Mouse (Mus musculus): ENCODE data around the gene Olfr671.

DNA sequence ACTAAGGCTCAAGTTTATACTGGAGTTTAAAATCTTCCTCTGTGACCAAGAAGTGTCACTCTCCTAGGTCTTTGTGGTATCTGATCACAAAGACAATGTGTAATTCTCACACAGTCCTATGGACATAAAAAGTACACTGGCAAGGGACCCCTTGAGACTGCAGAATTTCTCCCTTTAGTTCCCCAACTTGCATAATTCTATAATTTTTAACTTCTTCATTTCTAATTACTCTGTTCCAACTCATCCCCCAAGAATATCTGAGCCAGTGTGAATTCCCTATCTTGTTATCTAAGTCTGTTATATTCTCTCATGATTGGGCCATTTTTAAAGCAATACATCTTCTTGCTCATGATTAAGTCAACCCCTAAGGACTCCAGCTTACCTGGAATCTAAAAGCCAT, 23.0 kb upstream of the Olfr671 start, which contains the start of gene Olfr672:
- no peak for TF ChIP-seq ZNF384 (IDR thresholded peaks at IDR 0.05; ENCODE audit: low read depth, low read length)
- TF ChIP-seq CHD2 (IDR thresholded peaks at IDR 0.05; ENCODE audit: low read depth, low read length): no peak
- no peak for TF ChIP-seq ZC3H11A (IDR thresholded peaks at IDR 0.05; ENCODE audit: borderline replicate concordance, low read depth, low read length)
- no peak for TF ChIP-seq HCFC1 (IDR thresholded peaks at IDR 0.05; ENCODE audit: borderline replicate concordance, insufficient read depth, low read length)
- no peak for TF ChIP-seq MAFK (IDR thresholded peaks at IDR 0.05; ENCODE audit: insufficient read depth, low read depth, low read length)
